31 mouse cellular contexts compared by ENCODE assay signal in genomic region chr9:116115875-116116274, GRCm38 (mm10). TPM values are rescaled to one million over a fixed set of nuclear protein-coding genes. Genes with fewer than 3 reads are reported as not detected.
DNase-seq lines count a peak whose midpoint lies in the region; ATAC-seq lines count a peak whose summit lies in the region.
"Had no signal": no experiment of that assay in that cellular context is flagged by ENCODE, and none has a peak within 500 bp of the region (broad histone marks: within the 10 kb centered on the region; RNA-seq: fewer than 3 reads in every experiment).

No protein-coding gene starts in this region.

- H3K4me3 ChIP-seq in embryonic facial prominence, embryonic 15.5 days (replicated peaks), result no peak overlapping the region
- no peak overlapping the region for H3K4me3 ChIP-seq in limb, embryonic 15.5 days
- no peak overlapping the region for H3K4me3 ChIP-seq in hindbrain, embryonic 10.5 days
- H3K4me3 ChIP-seq: erythroblast, embryonic 14.5 days; forebrain, embryonic 12.5 days; forebrain, embryonic 15.5 days; gastrocnemius, adult 2 months; heart, embryonic 15.5 days had no signal

- H3K27me3 ChIP-seq in embryonic facial prominence, embryonic 15.5 days, result no peaks in the 10 kb centered on the region
- no peaks in the 10 kb centered on the region for H3K27me3 ChIP-seq in limb, embryonic 15.5 days
- H3K27me3 ChIP-seq in hindbrain, embryonic 10.5 days (ENCODE audit: insufficient read depth, poor library complexity, severe bottlenecking), result no peaks in the 10 kb centered on the region
- H3K27me3 ChIP-seq: CH12.LX; forebrain, embryonic 12.5 days; forebrain, embryonic 15.5 days; heart, embryonic 15.5 days; Patski had no signal

- no peak for DNase-seq in frontal cortex, postnatal 14 days (ENCODE audit: low spot score in 2 of 2)
- DNase-seq in right cerebral cortex, adult 2 months (ENCODE audit: low spot score in 2 of 2), result peak; percentile 38 to 40
- no peak for DNase-seq in right cerebral cortex, postnatal 4 days
- no peak for DNase-seq in hindbrain, embryonic 10.5 days (ENCODE audit: low spot score)
- DNase-seq in lung, postnatal 4 days, result no peak
- DNase-seq: adrenal gland, postnatal 10 days; adrenal gland, postnatal 36 days; B cell, adult 2 months; cerebellum, adult 11-12 months; cerebellum, adult 8-10 months; cerebellum, postnatal 10 days; cerebellum, postnatal 36 days; embryo, embryonic 11 days; gastrocnemius, adult 2 months; gastrocnemius, postnatal 14 days; heart, adult 11 months; heart, postnatal 10 days; heart, postnatal 36 days had no signal

- H3K9ac ChIP-seq in embryonic facial prominence, embryonic 15.5 days, result no peak overlapping the region
- H3K9ac ChIP-seq in limb, embryonic 15.5 days, result no peak overlapping the region
- H3K9ac ChIP-seq: forebrain, embryonic 12.5 days; forebrain, embryonic 15.5 days; heart, embryonic 15.5 days; hindbrain, embryonic 14.5 days had no signal

- peak; percentile 57; the same call in 1 of the 2 replicates for ATAC-seq in frontal cortex, adult (ENCODE audit: low TSS enrichment)
- ATAC-seq in embryonic facial prominence, embryonic 15.5 days (ENCODE audit: insufficient number of reproducible peaks, low FRiP score, low TSS enrichment, low read depth), result no peak
- no peak for ATAC-seq in limb, embryonic 15.5 days (ENCODE audit: insufficient number of reproducible peaks, low FRiP score, low TSS enrichment, low read depth)
- ATAC-seq: forebrain, embryonic 15.5 days; intestine, postnatal 0 days; Patski had no signal

- H3K36me3 ChIP-seq in embryonic facial prominence, embryonic 15.5 days, result peaks cover 13% of the 10 kb centered on the region; the same call in 1 of the 2 replicates
- peaks cover 59% of the 10 kb centered on the region for H3K36me3 ChIP-seq in limb, embryonic 15.5 days
- H3K36me3 ChIP-seq in hindbrain, embryonic 10.5 days, result no peaks in the 10 kb centered on the region
- H3K36me3 ChIP-seq: forebrain, embryonic 12.5 days; forebrain, embryonic 15.5 days; G1E had no signal

- H3K9me3 ChIP-seq in embryonic facial prominence, embryonic 15.5 days (replicated peaks), result no peaks in the 10 kb centered on the region
- H3K9me3 ChIP-seq in limb, embryonic 15.5 days, result no peaks in the 10 kb centered on the region
- H3K9me3 ChIP-seq in hindbrain, embryonic 10.5 days, result no peaks in the 10 kb centered on the region
- H3K9me3 ChIP-seq: forebrain, embryonic 12.5 days; forebrain, embryonic 15.5 days; heart, embryonic 15.5 days had no signal

- peak overlapping the region; percentile 63 for H3K27ac ChIP-seq in embryonic facial prominence, embryonic 15.5 days (replicated peaks)
- peak overlapping the region; percentile 57; the same call in 1 of the 2 replicates for H3K27ac ChIP-seq in limb, embryonic 15.5 days
- no peak overlapping the region for H3K27ac ChIP-seq in hindbrain, embryonic 10.5 days
- H3K27ac ChIP-seq: forebrain, embryonic 12.5 days; forebrain, embryonic 15.5 days; gastrocnemius, adult 2 months; hindbrain, embryonic 14.5 days had no signal

- 79% methylated on average over 7 of the region's 7 CpGs for WGBS in embryonic facial prominence, embryonic 15.5 days
- 72% methylated on average over 7 of the region's 7 CpGs for WGBS in limb, embryonic 15.5 days
- WGBS in hindbrain, embryonic 10.5 days, result 93% methylated on average over 7 of the region's 7 CpGs

- H3K4me1 ChIP-seq in embryonic facial prominence, embryonic 15.5 days, result peaks cover 17% of the 10 kb centered on the region; the same call in 1 of the 2 replicates
- H3K4me1 ChIP-seq in limb, embryonic 15.5 days, result peaks cover 23% of the 10 kb centered on the region
- no peaks in the 10 kb centered on the region for H3K4me1 ChIP-seq in hindbrain, embryonic 10.5 days (replicated peaks)

- no peak overlapping the region for H3K4me2 ChIP-seq in embryonic facial prominence, embryonic 15.5 days (replicated peaks)
- H3K4me2 ChIP-seq in limb, embryonic 15.5 days, result no peak overlapping the region
- H3K4me2 ChIP-seq: forebrain, embryonic 12.5 days; forebrain, embryonic 15.5 days; heart, embryonic 11.5 days; heart, embryonic 15.5 days; hindbrain, embryonic 14.5 days had no signal

RNA-seq across cellular contexts. Expression of gene Tgfbr2, which starts 59.3 kb away (rescaled TPM):
- 48.8 and 49.6 TPM in 2 replicates for polyA plus RNA-seq in embryonic facial prominence, embryonic 15.5 days (2015; fragmentation: Nextera tagmentation; extraction: Ambion mirVana)
- polyA plus RNA-seq in limb, embryonic 15.5 days (2015; fragmentation: Nextera tagmentation; extraction: Ambion mirVana), result 65.2 and 69.0 TPM in 2 replicates
- 8.3 and 8.4 TPM in 2 replicates for polyA plus RNA-seq in hindbrain, embryonic 10.5 days (2016; fragmentation: Nextera tagmentation; extraction: Ambion mirVana)
- polyA plus RNA-seq: G1E had no signal

Comparison
In these comparisons a context has a peak if more than half of its experiments do, and no peak if none do; other contexts are left out.
1. DNase-seq: peak in right cerebral cortex, adult 2 months (2 of 2); none in frontal cortex, postnatal 14 days (0 of 2), right cerebral cortex, postnatal 4 days (single experiment), hindbrain, embryonic 10.5 days (single experiment) and lung, postnatal 4 days (0 of 2).